Mouse (Mus musculus) adrenal gland (tissue): Measurements from ENCODE around the gene Daam1.

Source experiments
- intact Hi-C: fragments of 180-260 bp; cut with DNase I; formaldehyde crosslinking; loops from one replicate; pipeline ENCODE4 v1.15.1; 2025

Gene Daam1

DNA sequence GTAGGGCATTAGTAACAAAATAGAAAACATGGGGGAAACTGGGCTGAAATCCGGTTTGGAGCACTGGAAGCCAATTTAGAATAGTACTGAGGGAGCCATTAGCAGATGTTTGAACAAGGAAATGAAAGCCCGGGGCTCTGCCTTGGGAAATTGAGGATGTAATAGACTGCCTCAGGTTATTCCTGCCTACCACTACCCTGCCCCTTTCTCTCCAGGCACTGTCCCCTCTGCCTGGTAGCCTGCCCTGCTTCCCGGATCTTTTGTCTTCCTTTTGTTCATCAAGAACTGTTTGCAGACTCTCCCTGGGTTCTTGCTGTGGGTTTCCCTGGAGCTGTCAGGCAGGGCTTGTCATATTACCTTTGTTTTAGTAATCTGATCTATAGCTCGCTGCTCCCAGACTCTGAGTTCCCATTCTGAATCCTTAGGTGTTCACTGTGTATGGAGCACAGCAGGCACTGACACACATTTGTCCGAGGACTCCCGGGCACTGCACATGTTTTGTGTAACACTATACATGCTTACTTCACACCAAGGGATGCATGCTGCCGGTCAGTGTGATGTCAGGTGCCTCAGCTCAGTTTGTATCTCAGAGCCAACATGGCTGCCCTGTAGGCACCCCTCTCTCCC lies 61.0 kb downstream of the Daam1 start:
- intact Hi-C loops = no loop called here

DNA sequence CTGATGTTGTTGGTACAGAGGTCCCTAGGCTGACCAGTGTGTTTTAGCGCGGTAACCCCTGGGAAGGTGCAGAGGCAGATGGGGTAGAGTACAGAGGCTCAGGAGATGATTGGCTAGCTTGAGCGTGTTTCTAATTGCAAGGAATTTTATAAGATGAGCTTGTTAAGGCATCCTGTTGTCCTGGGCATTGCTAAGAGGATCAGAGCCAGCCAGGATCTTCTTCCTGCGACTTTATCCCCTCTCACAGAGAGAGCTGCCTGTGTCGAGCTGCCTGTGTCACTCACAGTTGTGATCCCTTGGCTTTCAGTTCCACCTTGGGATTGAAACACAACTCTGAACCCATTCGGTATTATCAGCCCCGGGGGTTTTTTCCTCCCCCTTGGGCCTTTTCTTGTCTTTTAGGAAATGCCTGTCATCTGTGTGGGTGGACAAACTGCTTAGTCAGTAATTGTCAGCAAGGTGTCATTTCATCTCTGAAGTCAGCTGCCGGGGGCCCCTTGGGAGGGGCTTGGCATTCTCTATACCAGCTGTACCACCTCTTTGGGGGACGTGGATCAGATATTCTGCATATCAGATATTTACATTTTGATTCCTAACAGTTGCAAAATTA lies 62.2 kb downstream of the Daam1 start:
- intact Hi-C loops = no loop called here

DNA sequence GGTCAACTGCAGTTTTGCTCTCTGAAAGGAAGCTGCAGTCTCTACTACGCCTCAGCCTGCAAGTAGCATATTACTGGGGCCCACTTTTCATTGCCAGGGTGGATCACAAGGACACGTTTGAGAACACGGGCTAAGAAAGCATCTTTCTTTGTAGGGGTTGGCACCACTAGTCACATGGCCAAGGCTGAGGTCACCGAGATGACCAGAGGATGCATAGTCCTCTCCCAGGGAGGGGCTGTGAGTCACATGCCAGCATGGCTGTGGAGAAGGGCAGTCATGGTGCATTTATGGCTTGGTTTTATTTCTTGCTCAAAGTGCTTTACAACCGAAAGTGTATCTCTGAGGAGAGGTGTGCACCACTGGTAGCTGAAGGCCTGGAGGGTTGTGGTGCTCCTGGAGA lies 67.4 kb downstream of the Daam1 start:
- intact Hi-C loops = no loop called here

DNA sequence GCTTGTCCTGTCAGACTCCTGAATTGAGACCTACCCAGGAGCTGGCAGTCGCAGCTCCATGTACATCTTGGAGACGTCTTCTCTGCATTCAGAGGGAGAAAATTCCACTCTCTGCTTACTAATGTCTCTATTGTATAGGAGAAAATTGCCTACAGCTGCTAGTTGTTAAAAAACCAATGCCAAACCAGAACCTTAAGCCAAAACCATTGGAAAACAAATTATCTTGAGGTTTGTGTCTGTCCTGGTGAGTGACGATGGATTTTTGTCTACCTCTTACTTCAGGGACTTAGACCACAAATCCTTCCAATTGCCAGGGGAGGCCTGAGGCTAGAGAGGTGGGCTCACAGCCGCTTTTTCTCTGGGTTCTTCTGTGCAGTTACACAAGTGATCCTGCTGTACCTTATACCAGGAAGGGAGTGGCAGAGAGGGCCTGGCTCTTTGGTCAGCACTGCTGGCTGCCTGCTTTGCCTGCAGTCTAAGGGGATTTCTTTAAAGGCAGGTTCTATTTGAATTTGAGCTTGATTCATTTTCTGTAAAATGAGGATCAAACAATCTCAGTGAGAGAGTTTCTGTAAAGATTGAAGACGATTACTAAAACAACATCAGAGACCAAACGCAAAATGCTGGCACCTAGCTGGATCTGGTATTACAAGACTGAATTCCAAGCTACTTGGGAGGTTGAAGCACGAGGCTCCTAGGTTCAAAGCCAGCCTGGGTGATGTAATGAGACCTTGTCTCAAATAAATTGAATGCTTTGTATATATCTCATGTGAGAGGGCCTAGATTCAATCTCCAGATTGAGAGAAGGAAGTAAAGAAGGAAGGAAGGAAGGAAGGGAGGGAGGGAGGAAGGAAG lies 68.0 kb downstream of the Daam1 start:
- intact Hi-C loops = no loop called here

DNA sequence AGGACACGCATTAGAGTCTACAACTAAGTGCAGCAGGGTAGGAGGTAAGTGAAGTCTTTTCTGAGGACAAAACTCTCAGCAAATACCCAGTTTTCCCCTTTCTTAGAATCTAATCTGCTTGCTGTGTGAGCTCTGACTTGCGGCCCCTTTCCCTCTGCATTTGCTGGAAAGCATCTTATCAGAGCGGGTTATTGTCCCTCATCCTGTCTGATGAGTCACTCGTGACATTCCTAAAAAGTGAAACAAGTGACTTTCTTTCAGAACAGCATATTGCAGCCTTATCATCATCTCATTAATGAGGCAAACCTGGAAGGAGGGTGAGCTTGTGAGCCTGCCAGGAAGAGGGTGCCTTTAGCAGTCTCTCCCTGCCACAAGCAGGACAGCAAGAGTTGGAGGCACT lies 68.7 kb downstream of the Daam1 start:
- intact Hi-C loops = no loop called here

DNA sequence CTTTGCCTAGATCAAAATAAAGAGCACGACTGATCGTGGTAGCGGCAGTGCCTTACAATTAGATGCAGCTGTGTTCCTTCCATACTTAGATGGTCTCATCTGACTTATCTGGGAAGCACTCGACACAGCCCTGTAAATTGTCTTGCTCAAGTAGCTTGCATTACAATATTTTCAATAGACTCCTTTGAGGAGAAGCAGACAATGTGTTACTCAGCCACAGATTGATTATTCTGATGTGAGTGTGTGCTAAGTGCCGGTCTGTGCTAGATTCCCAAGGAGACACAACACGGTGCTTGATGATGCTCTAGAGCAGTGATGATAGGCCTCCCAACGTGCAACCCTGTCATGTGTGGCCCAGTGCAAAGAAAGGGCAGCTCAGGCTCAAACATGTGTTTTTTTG lies 70.3 kb downstream of the Daam1 start:
- intact Hi-C loops = no loop called here

DNA sequence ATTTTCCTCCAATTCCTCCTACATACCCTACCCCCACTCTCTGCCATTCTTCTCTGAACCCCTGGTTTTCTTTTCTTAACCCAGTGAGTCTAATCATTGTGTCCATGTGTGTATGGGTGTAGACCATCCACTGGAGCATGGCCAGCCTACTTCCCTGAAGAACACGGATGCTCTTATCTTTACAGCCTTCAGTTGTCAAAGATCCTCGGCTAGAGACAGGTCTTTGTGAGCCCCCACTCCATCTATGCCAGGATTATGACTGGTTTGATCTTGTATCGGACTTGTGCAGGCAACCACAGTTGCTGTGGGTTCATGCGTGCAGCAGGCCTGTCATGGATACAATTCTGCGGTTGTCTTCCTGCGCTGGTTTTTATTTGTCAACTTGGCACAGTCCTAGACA lies 71.0 kb downstream of the Daam1 start:
- intact Hi-C loops = no loop called here

DNA sequence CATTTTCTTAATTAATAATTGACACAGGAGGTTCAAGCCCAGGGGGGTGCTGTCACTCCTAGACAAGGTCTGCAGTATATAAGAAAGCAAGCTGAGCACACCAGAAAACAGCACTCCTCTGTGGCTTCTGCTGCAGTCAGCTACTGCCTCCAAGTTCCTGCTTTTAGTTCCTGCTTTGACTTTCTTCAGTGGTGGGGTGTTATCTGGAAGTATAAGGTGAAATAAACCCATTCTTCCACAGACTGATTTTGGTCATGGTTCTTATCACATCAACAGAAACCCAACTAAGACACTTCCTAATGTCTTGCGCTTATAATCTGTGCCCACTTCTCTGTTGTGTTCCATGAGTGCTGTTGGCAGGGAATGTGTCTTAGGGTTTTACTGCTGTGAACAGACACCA lies 71.4 kb downstream of the Daam1 start:
- intact Hi-C loops = no loop called here

DNA sequence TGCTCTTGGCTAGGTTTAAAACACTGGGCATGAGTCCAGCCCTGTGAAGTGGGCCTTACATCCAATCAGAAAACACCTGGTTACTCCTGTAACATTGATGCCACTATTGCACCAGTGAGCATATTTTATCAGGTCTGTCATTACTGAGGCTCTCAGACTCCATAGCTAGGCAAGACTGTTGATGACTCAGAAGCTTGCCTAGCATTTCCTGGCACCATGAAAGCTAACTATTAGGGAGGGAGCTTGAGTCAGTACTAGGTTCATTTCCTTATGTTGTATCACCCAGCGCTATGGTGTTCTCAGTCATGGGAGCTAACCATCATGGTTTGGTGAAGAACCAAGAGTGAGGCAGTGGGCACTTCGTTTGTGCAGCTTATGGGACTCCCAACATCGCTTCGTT lies 72.3 kb downstream of the Daam1 start:
- intact Hi-C loops = no loop called here

DNA sequence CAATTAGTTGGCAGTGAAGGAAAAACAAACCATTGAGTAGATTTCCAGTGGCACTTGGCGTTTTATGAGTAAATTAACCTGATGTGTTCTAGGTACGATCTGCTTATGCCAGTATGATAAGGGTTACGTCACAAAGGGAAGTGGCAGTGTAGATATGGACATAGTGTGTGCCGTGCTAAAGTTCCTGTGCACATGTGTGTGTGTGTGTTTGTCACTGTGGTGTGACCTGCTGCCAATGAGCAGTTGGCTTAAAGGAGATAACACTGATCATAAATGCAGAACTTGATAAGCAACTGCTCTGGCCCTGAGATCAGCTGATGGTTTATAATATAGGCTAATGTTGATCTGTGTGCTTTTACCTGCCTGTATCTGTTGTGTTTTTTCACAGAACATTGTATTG lies 73.4 kb downstream of the Daam1 start:
- intact Hi-C loops = no loop called here

DNA sequence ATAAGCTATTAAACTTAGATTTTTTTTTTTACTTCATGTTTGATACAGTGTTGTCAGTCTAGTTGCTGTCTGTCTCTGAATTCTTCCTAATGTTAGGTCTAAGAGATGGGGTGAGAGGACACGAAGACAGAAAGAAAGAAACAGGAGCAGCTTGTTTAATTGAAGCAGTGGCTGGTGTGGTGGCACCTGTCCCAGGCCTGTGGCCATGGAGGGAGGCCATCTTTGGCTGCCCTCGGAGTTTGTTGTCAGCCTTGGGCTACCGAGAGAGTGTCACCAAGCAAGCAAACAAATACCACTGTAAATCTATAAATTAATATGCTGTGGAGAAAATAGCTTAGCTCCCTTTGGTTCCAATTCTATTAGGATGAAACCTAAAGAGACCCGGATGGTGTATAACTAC lies 74.0 kb downstream of the Daam1 start:
- intact Hi-C loops = no loop called here

DNA sequence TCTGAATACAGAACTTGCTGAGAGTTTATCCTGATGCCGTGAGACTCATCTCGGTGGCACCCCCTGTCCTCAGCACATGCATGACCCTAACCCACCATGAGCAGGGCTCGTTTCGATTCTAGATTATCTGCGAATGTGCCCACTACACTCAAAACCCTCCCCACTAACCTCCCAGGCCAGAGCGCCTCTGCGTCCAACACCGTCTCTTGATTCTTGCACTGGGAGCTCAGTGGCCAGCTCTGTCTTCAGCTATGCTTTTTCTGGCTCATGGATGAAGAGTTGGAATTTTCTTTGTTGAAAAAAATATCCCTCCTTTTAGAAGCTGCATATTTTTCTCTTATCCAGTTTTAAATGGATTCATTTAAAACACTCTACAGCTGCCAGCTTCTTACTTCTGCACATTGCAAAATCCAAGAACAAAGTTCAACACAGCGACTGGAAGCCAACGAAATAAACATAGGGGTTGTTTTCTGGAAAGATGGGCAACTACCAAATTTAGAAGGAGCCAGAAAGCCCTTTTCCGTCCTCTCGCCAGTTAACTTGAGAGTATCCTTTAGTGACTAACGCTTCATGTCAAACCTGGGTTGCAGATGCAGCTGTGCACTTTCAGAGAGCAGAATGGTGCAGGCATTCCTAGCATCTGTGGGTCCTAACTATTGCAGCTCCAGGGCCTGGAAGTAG lies 74.9 kb downstream of the Daam1 start:
- intact Hi-C loops = no loop called here

DNA sequence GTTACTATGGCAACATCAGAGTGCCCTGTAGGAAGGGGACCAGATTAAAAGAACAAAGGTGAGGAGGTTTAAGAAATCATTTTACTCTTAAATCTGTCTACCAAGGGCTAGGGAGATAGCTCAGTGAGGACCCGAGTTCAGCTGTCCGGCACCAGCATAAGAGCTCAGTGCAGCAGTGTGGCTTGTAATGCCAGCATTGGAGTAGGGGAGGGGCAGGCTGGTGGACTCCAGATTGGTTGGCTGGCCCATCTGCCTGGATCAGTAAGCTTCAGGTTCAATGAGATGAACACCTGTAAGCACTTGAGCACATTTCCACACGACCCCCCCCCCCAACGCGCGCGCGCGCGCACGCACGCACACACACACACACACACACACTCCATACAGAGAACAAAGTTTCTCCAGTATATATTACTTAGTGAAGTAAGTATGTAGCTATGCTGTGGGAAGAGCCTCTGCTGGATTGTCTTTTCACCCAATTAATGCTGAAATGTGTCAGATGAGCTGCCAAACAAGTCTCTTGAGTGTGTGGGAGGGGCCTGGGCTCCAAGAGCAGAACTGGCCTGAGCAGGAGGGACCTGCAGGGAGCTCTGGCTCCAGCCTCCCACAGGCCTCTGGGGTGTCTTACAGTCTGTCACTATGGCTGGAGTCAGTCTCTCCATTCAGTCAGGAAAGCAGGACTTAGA lies 75.8 kb downstream of the Daam1 start:
- intact Hi-C loops = no loop called here

DNA sequence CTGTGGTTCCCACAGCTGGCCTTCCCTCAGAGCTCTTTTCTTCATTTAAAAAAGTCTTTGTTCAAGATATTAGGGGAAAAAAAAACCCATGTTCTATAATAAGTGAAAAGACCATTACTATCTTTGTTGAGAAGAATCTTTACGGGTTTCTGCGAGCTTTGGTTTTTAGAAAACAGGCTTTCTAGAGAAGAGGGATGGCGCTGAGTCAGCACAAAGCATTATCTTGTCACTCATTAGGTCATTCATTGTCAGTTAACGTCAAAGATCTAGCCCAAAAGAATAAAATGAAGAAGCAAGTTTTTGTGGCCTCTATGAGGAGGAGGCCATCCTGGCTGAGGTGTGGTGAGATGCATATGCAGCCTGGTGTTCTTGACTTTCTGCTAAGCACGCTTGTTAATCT lies 78.1 kb downstream of the Daam1 start:
- intact Hi-C loops = no loop called here

DNA sequence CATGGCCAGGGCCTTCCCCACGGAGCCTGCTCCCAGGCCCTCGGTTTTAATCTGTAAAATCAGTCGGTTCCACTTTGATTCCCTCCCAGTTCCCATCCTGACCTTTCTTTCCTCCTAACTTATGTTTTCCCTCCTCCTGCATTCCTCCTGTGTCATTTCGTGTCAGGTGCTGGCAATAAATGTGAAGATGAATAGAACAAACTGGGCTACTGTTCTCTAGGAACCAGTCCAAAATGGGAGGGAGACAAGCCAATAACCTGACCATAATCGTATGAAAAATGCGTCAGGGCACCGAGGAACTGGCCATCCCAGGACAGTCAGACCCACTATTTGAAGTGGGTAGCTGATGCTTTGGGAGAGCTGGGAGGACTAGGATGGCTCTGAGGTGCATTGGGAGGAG lies 79.4 kb downstream of the Daam1 start:
- intact Hi-C loops = no loop called here

DNA sequence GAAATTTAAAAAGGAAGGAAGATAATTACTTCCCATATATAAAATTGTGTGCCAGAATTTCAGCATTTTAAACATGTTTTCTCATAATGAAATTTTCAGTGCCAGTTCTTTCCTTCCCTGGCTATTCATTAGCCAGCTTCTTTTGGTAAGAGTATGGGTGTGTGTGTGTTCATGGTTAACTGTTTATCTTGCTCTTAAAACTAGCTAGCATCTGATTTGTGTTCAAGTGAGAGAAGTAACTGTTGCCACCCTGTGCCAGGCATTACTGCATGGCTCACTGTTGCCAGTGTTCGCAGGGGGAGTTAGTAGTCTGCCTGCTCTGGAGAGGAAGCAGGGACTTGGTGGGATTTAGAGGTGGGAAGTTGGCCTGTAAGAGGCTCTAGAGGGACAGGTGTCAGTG lies 81.4 kb downstream of the Daam1 start:
- intact Hi-C loops = no loop called here

DNA sequence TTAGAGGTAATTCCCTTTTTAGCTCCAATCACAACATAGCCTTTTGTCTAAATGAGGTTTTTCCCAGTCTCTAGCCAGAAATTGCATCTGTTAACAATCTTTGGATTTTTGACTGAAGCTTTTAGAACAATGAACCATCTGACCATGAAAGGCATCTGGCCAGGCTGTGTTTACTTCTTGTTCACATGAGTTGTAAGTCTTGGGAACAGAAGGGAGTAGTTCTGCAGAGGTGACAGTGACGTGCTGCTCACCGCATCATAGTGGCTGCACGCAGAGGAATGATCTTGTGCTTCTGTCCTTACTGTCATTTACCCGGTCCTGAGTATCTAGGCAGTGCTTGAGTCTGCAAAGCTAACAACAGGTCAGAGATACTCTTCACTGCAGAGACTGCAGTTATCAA lies 88.3 kb downstream of the Daam1 start:
- intact Hi-C loops = no loop called here

DNA sequence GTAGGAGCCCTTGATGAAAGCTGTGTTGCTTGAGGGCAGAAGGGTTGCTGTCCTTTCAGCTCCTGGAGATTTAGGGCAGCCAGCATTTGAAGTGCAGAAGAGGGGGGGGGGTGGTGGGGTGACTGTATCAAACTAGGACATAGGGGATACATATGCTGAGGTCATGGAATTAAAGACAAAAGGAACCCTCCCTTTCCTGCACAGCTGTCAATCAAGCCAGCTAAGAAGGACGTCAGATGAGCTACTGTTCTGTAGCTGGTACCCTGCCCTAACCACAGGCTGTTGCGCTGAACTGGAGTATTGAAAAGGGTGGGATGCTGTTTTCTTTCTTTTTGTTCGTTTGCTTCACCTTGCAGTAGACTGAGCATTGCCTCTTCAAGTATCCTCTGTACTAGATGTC lies 89.1 kb downstream of the Daam1 start:
- intact Hi-C loops = no loop called here

DNA sequence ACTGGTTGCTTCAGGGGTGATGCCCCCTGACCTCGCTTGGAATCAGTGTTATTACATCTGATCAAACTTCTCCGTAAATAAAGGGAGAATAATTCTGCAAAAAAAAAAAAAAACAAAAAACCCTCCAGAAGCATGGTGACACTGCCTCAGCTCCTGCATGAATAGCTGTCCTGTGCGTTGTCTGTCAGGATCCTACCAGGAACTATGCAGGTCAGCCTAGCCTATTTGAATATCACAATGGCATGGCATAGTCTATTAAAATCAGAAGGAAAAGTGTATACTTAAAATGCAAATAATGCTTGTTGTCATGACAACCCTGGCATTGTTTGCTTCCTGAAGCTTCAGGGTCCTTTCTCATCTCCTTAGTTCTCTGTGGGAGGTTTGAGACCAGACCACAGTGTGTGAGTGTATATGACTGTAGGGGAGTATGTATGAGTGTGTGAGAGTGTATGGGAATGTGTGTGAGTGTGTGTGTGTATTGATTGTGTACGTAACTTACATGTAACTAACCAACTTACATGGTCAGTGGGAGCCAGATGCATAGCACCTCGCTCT lies 92.0 kb downstream of the Daam1 start:
- intact Hi-C loops = no loop called here

DNA sequence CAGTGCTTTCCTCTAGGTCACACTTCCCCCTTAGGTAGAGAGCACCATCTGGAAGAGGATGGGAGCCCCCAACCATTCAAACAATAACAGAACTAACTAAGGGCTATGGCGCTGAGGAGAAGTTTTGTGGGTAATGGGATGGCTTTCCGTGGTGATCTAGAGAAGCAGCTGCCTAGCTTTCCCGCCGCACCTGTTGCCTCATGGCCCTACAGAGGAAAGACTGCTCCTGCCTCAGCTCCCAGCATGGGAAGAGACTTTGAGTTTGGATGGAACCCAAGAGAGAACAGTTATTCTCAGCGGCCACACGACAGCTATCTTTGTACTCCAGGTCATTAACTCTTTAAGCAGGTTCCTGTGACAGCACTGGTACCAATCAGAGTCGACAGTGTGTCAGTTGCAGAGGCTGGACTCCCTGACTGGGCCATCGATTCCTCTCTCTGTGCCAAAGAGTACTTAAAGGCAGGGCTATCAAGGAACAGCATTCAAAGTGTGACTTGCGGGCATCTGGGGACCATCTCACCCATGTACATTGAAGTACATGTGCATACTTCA lies 94.2 kb downstream of the Daam1 start:
- intact Hi-C loops = no loop called here
